8 mouse cellular contexts compared by ENCODE assay signal in genomic region chr5:129895198-129896088, GRCm38 (mm10). TPM values are rescaled to one million over a fixed set of nuclear protein-coding genes. Genes with fewer than 3 reads are reported as not detected.
A peak's percentile ranks its signal among the peaks of the same experiment; 100 is the strongest.
DNase-seq lines count a peak whose midpoint lies in the region; ATAC-seq lines count a peak whose summit lies in the region.

Zbed5 (plus strand) TSS chr5:129895723.

- H3K4me3 ChIP-seq in heart, embryonic 14.5 days (ENCODE audit: control insufficient read depth in 1 of 2, insufficient read depth in 1 of 2, low read depth in 1 of 2, low read length in 2 of 2): peak within 1 kb of the TSS; percentile 62 to 79
- peak within 1 kb of the TSS; percentile 63 for H3K4me3 ChIP-seq in liver, embryonic 13.5 days (replicated peaks)
- H3K4me3 ChIP-seq in stomach, embryonic 16.5 days (replicated peaks; ENCODE audit: low read length): peak within 1 kb of the TSS; percentile 70

- H3K27me3 ChIP-seq in heart, embryonic 14.5 days (ENCODE audit: control insufficient read depth, insufficient read depth, low read length): no peaks in the 10 kb centered on the region
- H3K27me3 ChIP-seq in liver, embryonic 13.5 days: no peaks in the 10 kb centered on the region
- no peaks in the 10 kb centered on the region for H3K27me3 ChIP-seq in stomach, embryonic 16.5 days (ENCODE audit: control insufficient read depth, insufficient read depth, low read length)

- H3K4me2 ChIP-seq in heart, embryonic 14.5 days (ENCODE audit: low read length): peak within 1 kb of the TSS; percentile 88
- H3K4me2 ChIP-seq in liver, embryonic 13.5 days: peak within 1 kb of the TSS; percentile 93
- peak within 1 kb of the TSS; percentile 95 for H3K4me2 ChIP-seq in stomach, embryonic 16.5 days (ENCODE audit: low read depth, low read length)

- no peaks in the 10 kb centered on the region for H3K9me3 ChIP-seq in heart, embryonic 14.5 days (ENCODE audit: control insufficient read depth, low read length)
- no peaks in the 10 kb centered on the region for H3K9me3 ChIP-seq in liver, embryonic 13.5 days (replicated peaks)
- H3K9me3 ChIP-seq in stomach, embryonic 16.5 days (replicated peaks; ENCODE audit: control insufficient read depth, low read length): no peaks in the 10 kb centered on the region

- H3K36me3 ChIP-seq in heart, embryonic 14.5 days (ENCODE audit: control insufficient read depth, insufficient read depth, low read length): no peaks in the 10 kb centered on the region
- no peaks in the 10 kb centered on the region for H3K36me3 ChIP-seq in liver, embryonic 13.5 days
- H3K36me3 ChIP-seq in stomach, embryonic 16.5 days (ENCODE audit: control insufficient read depth, insufficient read depth, low read length): no peaks in the 10 kb centered on the region

- peak; percentile 81 for DNase-seq in c-Kit-negative CD71-positive TER-119-positive erythroid progenitor cells, embryonic 14.5 days (ENCODE audit: low read depth, low spot score)
- DNase-seq in fibroblast of lung, adult 2 months (ENCODE audit: low read depth): peak; percentile 96
- DNase-seq in kidney, postnatal 14 days: peak; percentile 93
- DNase-seq in liver, embryonic 13.5 days: peak; percentile 89
- DNase-seq in neural tube, embryonic 10.5 days (ENCODE audit: extremely low spot score, low spot score): peak; percentile 85

- H3K4me1 ChIP-seq in heart, embryonic 14.5 days (ENCODE audit: control insufficient read depth in 2 of 2, insufficient read depth in 2 of 2, low read length in 2 of 2): peaks cover 0 to 6% of the 10 kb centered on the region in 2 experiments; a peak in 1 of 4 replicates
- H3K4me1 ChIP-seq in liver, embryonic 13.5 days (replicated peaks): peaks cover 15% of the 10 kb centered on the region
- 0 out of 2 replicates have a peak, but pooled peaks cover 6% of the 10 kb centered on the region for H3K4me1 ChIP-seq in stomach, embryonic 16.5 days (ENCODE audit: control insufficient read depth, insufficient read depth, low read length)

- no peak within 1 kb of the TSS for H3K27ac ChIP-seq in heart, embryonic 14.5 days (replicated peaks in 1 of 2; ENCODE audit: control insufficient read depth in 1 of 2, insufficient read depth in 1 of 2, low read depth in 2 of 2, low read length in 2 of 2)
- H3K27ac ChIP-seq in liver, embryonic 13.5 days: no peak within 1 kb of the TSS
- no peak within 1 kb of the TSS for H3K27ac ChIP-seq in stomach, embryonic 16.5 days (ENCODE audit: low read length)

- peak within 1 kb of the TSS; percentile 68 for H3K9ac ChIP-seq in heart, embryonic 14.5 days (ENCODE audit: low read length)
- peak within 1 kb of the TSS; percentile 66 for H3K9ac ChIP-seq in liver, embryonic 13.5 days
- peak within 1 kb of the TSS; percentile 69 for H3K9ac ChIP-seq in stomach, embryonic 16.5 days (ENCODE audit: low read length)

- peak; percentile 100 for ATAC-seq in CD4-positive, CD25-positive, alpha-beta regulatory T cell, adult 4 months
- peak; percentile 96 for ATAC-seq in heart, embryonic 14.5 days (ENCODE audit: insufficient number of reproducible peaks, insufficient read depth, low FRiP score, low read depth)
- ATAC-seq in liver, embryonic 13.5 days (ENCODE audit: low read depth): peak; percentile 99
- ATAC-seq in stomach, embryonic 16.5 days (ENCODE audit: insufficient read depth, low FRiP score): peak; percentile 99

- WGBS in heart, embryonic 14.5 days: 2% methylated on average over 44 of the region's 44 CpGs
- 3% methylated on average over 44 of the region's 44 CpGs for WGBS in liver, embryonic 13.5 days (ENCODE audit: insufficient replicate concordance)
- 2% methylated on average over 44 of the region's 44 CpGs for WGBS in stomach, embryonic 16.5 days

RNA-seq across cellular contexts. Expression of gene Zbed5, which starts in this region (rescaled TPM):
- polyA plus RNA-seq in CD4-positive, CD25-positive, alpha-beta regulatory T cell, adult 4 months (2017; shearing (Covaris generic)): 1 to 10 TPM in 1 of 2 experiments, under 1 TPM in 1; 0.78 to 1.7 TPM
- polyA plus RNA-seq in heart, embryonic 14.5 days (2014; fragmentation: Nextera tagmentation; extraction: Ambion mirVana): 3.2 and 3.4 TPM in 2 replicates
- 1.00 and 1.1 TPM in 2 replicates for polyA plus RNA-seq in liver, embryonic 13.5 days (2015; fragmentation: Nextera tagmentation; extraction: Ambion mirVana)
- polyA plus RNA-seq in stomach, embryonic 16.5 days (2015; fragmentation: Nextera tagmentation; extraction: Ambion mirVana): 2.4 and 3.7 TPM in 2 replicates
